Mouse (Mus musculus) CH12.LX (cell line): ENCODE data around the gene Ttc26. TPM values are rescaled to one million over a fixed set of nuclear protein-coding genes. Genes with fewer than 3 reads are reported as not detected.

Experiments used
- DNase-seq: peaks from one replicate; pipeline ENCODE4 v3.0.0-alpha.2; 2013; ENCODE audit errors: extremely low read depth
- H3K27ac ChIP-seq: 2 replicates; pipeline ENCODE4 v1.5.1; 2012; ENCODE audit warnings: low read depth, mild to moderate bottlenecking, control low read depth, moderate library complexity; ENCODE audit not compliant: insufficient read depth
- H3K27me3 ChIP-seq: replicated peaks from 2 replicates; pipeline ENCODE3; 2012; ENCODE audit warnings: inconsistent platforms
- H3K36me3 ChIP-seq, 2 experiments: replicated peaks in 1 of 2; 2 replicates each; pipeline versions ENCODE3 to v1.6.1; 2012; ENCODE audit warnings: inconsistent platforms in 1 of 2, low read length in 1 of 2, mild to moderate bottlenecking in 1 of 2, mixed read lengths in 1 of 2, moderate library complexity in 1 of 2; ENCODE audit not compliant: control insufficient read depth in 1 of 2, insufficient read depth in 1 of 2
- H3K4me1 ChIP-seq, 2 experiments: 2 replicates each; pipeline ENCODE4 v1.6.1; 2012; ENCODE audit warnings: inconsistent platforms in 1 of 2, moderate library complexity in 1 of 2; ENCODE audit not compliant: insufficient read depth in 2 of 2, control insufficient read depth in 1 of 2
- H3K4me2 ChIP-seq: 2 replicates; pipeline ENCODE4 v1.6.1; 2012; ENCODE audit warnings: low read depth, mild to moderate bottlenecking, control low read depth; ENCODE audit not compliant: poor library complexity, insufficient read depth, severe bottlenecking
- H3K4me3 ChIP-seq, 3 experiments: fragments of 150-350 bp in 1 of 3; sonication (generic) in 1 of 3; replicated peaks in 1 of 3; 2 replicates each; pipeline versions ENCODE3 to v1.5.1; 2011 to 2012; ENCODE audit warnings: low read depth in 2 of 3, low read length in 2 of 3, mild to moderate bottlenecking in 2 of 3, moderate library complexity in 2 of 3, control low read depth in 1 of 3, improper control_type of control experiment in 1 of 3, inconsistent platforms in 1 of 3, mixed read lengths in 1 of 3; ENCODE audit not compliant: poor library complexity in 1 of 3
- H3K79me2 ChIP-seq: replicated peaks from 2 replicates; pipeline ENCODE4 v1.6.1; 2012; ENCODE audit warnings: mild to moderate bottlenecking, moderate library complexity; ENCODE audit not compliant: control insufficient read depth, poor library complexity, insufficient read depth, severe bottlenecking; ENCODE audit errors: extremely low read depth
- H3K9ac ChIP-seq: 2 replicates; pipeline ENCODE4 v1.6.1; 2012; ENCODE audit warnings: low read depth, mild to moderate bottlenecking, control low read depth, moderate library complexity; ENCODE audit not compliant: insufficient read depth
- H3K9me3 ChIP-seq: replicated peaks from 2 replicates; pipeline ENCODE3; 2012; ENCODE audit warnings: low read length, inconsistent platforms, mixed read lengths
- CHD1 ChIP-seq: IDR thresholded peaks from 2 replicates; pipeline ENCODE4 v1.6.1; 2012; ENCODE audit warnings: low read depth, low read length, improper control_type of control experiment, inconsistent platforms
- CTCF ChIP-seq, 2 experiments: IDR thresholded peaks in 1 of 2; conservative IDR thresholded peaks in 1 of 2; 2 replicates each; pipeline ENCODE4 v1.5.1; 2011 to 2012; ENCODE audit warnings: low read depth in 2 of 2, low read length in 2 of 2, improper control_type of control experiment in 1 of 2, inconsistent platforms in 1 of 2, mild to moderate bottlenecking in 1 of 2, moderate library complexity in 1 of 2
- ELF1 ChIP-seq: IDR thresholded peaks from 2 replicates; pipeline ENCODE4 v1.6.1; 2014; ENCODE audit warnings: low read depth, mild to moderate bottlenecking, inconsistent platforms, low read length, improper control_type of control experiment
- ETS1 ChIP-seq: conservative IDR thresholded peaks from 2 replicates; pipeline ENCODE4 v1.6.1; 2012; ENCODE audit warnings: low read depth, mild to moderate bottlenecking, inconsistent platforms, low read length, improper control_type of control experiment, moderate library complexity
- IRF4 ChIP-seq: IDR thresholded peaks from 2 replicates; pipeline ENCODE4 v1.6.1; 2014; ENCODE audit warnings: low read depth, mild to moderate bottlenecking, inconsistent platforms, low read length, improper control_type of control experiment
- MAFK ChIP-seq: IDR thresholded peaks from 2 replicates; pipeline ENCODE4 v1.6.1; 2011; ENCODE audit warnings: low read length, improper control_type of control experiment; ENCODE audit not compliant: insufficient replicate concordance
- MEF2A ChIP-seq: IDR thresholded peaks from 2 replicates; pipeline ENCODE4 v1.6.1; 2014; ENCODE audit warnings: low read depth, mild to moderate bottlenecking, inconsistent platforms, low read length, improper control_type of control experiment, borderline replicate concordance
- RAD21 ChIP-seq: IDR thresholded peaks from 2 replicates; pipeline ENCODE4 v1.6.1; 2011; ENCODE audit warnings: low read depth, mild to moderate bottlenecking, low read length, improper control_type of control experiment, moderate library complexity
- RCOR1 ChIP-seq: conservative IDR thresholded peaks from 2 replicates; pipeline ENCODE4 v1.6.1; 2012; ENCODE audit warnings: low read depth, mild to moderate bottlenecking, inconsistent platforms, low read length, improper control_type of control experiment
- TBP ChIP-seq: conservative IDR thresholded peaks from 2 replicates; pipeline ENCODE4 v1.6.1; 2011; ENCODE audit warnings: low read depth, low read length, improper control_type of control experiment
- ZNF384 ChIP-seq: IDR thresholded peaks from 2 replicates; pipeline ENCODE4 v1.6.1; 2012; ENCODE audit warnings: low read depth, low read length, improper control_type of control experiment, inconsistent platforms
- dilution Hi-C: fragments of 300-500 bp; cut with MboI; formaldehyde crosslinking; loops from 2 replicates; pipeline ENCODE4 v1.14.3; 2020; ENCODE audit warnings: low sequenced_read_pairs; ENCODE audit not compliant: extremely low pct_unique_long_range_greater_than_20kb, extremely low pct_ligation_motif_present
- in situ Hi-C: fragments of 300-500 bp; cut with MboI; formaldehyde crosslinking; loops from 3 replicates; pipeline ENCODE4 v1.14.3; 2019; ENCODE audit warnings: low sequenced_read_pairs, low pct_ligation_motif_present, low pct_unique_long_range_greater_than_20kb, mixed read lengths
- polyA plus RNA-seq: library from polyadenylated mRNA; unstranded; fragments of >175 nt; gene quantifications from 2 replicates; pipeline ENCODE4 v1.2.1, GENCODE M21; 2012; ENCODE audit warnings: low read depth; ENCODE audit not compliant: insufficient read length
- total RNA-seq, 2 experiments: library from RNA; depleted of rRNA; stranded (reverse); fragments of 300-350 nt in 1 of 2; fragments of >200 nt in 1 of 2; gene quantifications; 2 replicates each; pipeline ENCODE4 v1.2.3; 2012 to 2014

The Ttc26 gene
- total and polyA plus RNA-seq, 3 experiments, result 1.7 to 2.3 (median 1.8) TPM

GRCm38 (mm10) chr6:38469591-38469990, 88.3 kb downstream of the Ttc26 start:
- dilution Hi-C loops (no loop called here), in situ Hi-C loops (no loop called here)
- no peak overlapping the region for H3K27ac ChIP-seq
- peak; percentile 18 for DNase-seq
- H3K4me1 ChIP-seq, result no peaks in the 10 kb centered on the region
- H3K79me2 ChIP-seq, result no peaks in the 10 kb centered on the region
- no peaks in the 10 kb centered on the region for H3K9me3 ChIP-seq
- H3K9ac ChIP-seq, result no peak overlapping the region
- H3K27me3 ChIP-seq, result no peaks in the 10 kb centered on the region
- H3K36me3 ChIP-seq, result peaks cover 9 to 55% of the 10 kb centered on the region in 2 experiments
- no peak overlapping the region for H3K4me3 ChIP-seq
- H3K4me2 ChIP-seq, result no peak overlapping the region
- TF ChIP-seq TBP (0 out of 2 replicates have a peak, but pooled peaks have one; percentile 33), CTCF (conservative IDR thresholded peaks at IDR 0.05 in 1 of 2, IDR thresholded peaks at IDR 0.05 in 1 of 2; ENCODE audit: low read depth in 2 of 2, low read length in 2 of 2) (peak in 1 of 2 experiments; percentile 46; a peak in 2 of 4 replicates), MEF2A (no peak), RCOR1 (no peak), MAFK (no peak), CHD1 (no peak), ETS1 (no peak), ZNF384 (no peak), ELF1 (no peak), RAD21 (no peak; the same call in none of the 2 replicates), IRF4 (no peak)

Other genes starting within 250 kb of the Ttc26 start
- gene D630045J12Rik, start 127.5 kb upstream of the Ttc26 start, total RNA-seq (2012; rRNA removed), result 1.3 and 1.7 TPM in 2 replicates
- gene D630045J12Rik, start 127.5 kb upstream of the Ttc26 start, total RNA-seq (2014; rRNA removed), result 0.43 and 0.48 TPM in 2 replicates
- gene D630045J12Rik, start 127.5 kb upstream of the Ttc26 start, polyA plus RNA-seq, result 3.4 and 4.9 TPM in 2 replicates
- gene Zc3hav1l, start 82.2 kb upstream of the Ttc26 start, total RNA-seq (2012; rRNA removed), result 2.3 and 3.1 TPM in 2 replicates
- gene Zc3hav1l, start 82.2 kb upstream of the Ttc26 start, total RNA-seq (2014; rRNA removed), result 2.8 and 2.9 TPM in 2 replicates
- gene Zc3hav1l, start 82.2 kb upstream of the Ttc26 start, polyA plus RNA-seq, result 5.1 and 6.3 TPM in 2 replicates
- gene Zc3hav1, start 26.9 kb upstream of the Ttc26 start, total RNA-seq (2012; rRNA removed), result 67.2 and 68.7 TPM in 2 replicates
- 49.8 and 51.8 TPM in 2 replicates for gene Zc3hav1, start 26.9 kb upstream of the Ttc26 start, total RNA-seq (2014; rRNA removed)
- gene Zc3hav1, start 26.9 kb upstream of the Ttc26 start, polyA plus RNA-seq, result 50.1 and 58.1 TPM in 2 replicates
- gene Ubn2, start 52.5 kb downstream of the Ttc26 start, total RNA-seq (2012; rRNA removed), result 4.3 and 4.7 TPM in 2 replicates
- gene Ubn2, start 52.5 kb downstream of the Ttc26 start, total RNA-seq (2014; rRNA removed), result 4.9 and 5.2 TPM in 2 replicates
- gene Ubn2, start 52.5 kb downstream of the Ttc26 start, polyA plus RNA-seq, result 6.1 and 7.2 TPM in 2 replicates
- gene Fmc1, start 152.0 kb downstream of the Ttc26 start, total RNA-seq (2012; rRNA removed), result 65.3 and 78.2 TPM in 2 replicates
- 45.2 and 47.3 TPM in 2 replicates for gene Fmc1, start 152.0 kb downstream of the Ttc26 start, total RNA-seq (2014; rRNA removed)
- gene Fmc1, start 152.0 kb downstream of the Ttc26 start, polyA plus RNA-seq, result 23.1 and 30.4 TPM in 2 replicates
- 62.0 and 62.5 TPM in 2 replicates for gene Luc7l2, start 169.9 kb downstream of the Ttc26 start, total RNA-seq (2012; rRNA removed)
- 92.5 and 99.9 TPM in 2 replicates for gene Luc7l2, start 169.9 kb downstream of the Ttc26 start, total RNA-seq (2014; rRNA removed)
- 173 and 183 TPM in 2 replicates for gene Luc7l2, start 169.9 kb downstream of the Ttc26 start, polyA plus RNA-seq